In the genomic region with DNA sequence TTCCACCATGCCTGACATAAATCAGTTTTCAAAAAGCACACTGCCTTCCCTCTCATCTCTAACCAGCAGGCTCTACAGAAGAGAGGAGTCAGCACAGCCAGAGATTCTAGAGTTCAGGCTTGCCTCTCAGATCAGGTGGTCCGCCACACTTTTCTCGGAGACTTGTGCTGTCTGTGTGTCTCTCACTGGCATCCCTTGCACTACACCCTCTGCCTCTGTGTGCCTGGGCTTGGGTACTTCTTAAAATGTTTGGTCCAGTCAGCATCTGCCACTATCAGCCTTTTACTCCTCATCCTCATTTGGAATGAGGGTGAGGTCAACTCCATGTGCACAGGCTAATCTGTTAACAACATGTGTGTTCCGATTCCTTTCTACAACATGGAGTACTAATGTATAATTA, we compare ENCODE assay signal across 16 mouse cellular contexts.
"Had no signal": no experiment of that assay in that cellular context is flagged by ENCODE, and none has a peak within 500 bp of the region (broad histone marks: within the 10 kb centered on the region; RNA-seq: fewer than 3 reads in every experiment).

No protein-coding gene starts in this region.

- H3K36me3 ChIP-seq: liver, embryonic 13.5 days; midbrain, embryonic 13.5 days; neural tube, embryonic 12.5 days; neural tube, embryonic 15.5 days had no signal

- H3K9me3 ChIP-seq: liver, embryonic 13.5 days; midbrain, embryonic 13.5 days; neural tube, embryonic 12.5 days; neural tube, embryonic 15.5 days had no signal

- H3K27ac ChIP-seq: left cerebral cortex, adult 2 months; liver, embryonic 13.5 days; midbrain, embryonic 13.5 days; neural tube, embryonic 12.5 days; neural tube, embryonic 15.5 days; stomach, postnatal 0 days had no signal

- H3K27me3 ChIP-seq: midbrain, embryonic 13.5 days; neural tube, embryonic 12.5 days; neural tube, embryonic 15.5 days had no signal

- DNase-seq: kidney, postnatal 14 days; kidney, postnatal 4 days; liver, embryonic 13.5 days; lung, adult 2 months; lung, postnatal 14 days; lung, postnatal 4 days; right cerebral cortex, postnatal 14 days; right cerebral cortex, postnatal 4 days; thymus, adult 2 months; thymus, postnatal 14 days; thymus, postnatal 4 days had no signal

- H3K4me3 ChIP-seq: left cerebral cortex, adult 2 months; liver, embryonic 13.5 days; midbrain, embryonic 13.5 days; neural tube, embryonic 12.5 days; neural tube, embryonic 15.5 days had no signal

- ATAC-seq: midbrain, embryonic 13.5 days had no signal

- H3K4me2 ChIP-seq: liver, embryonic 13.5 days; midbrain, embryonic 13.5 days; neural tube, embryonic 12.5 days; neural tube, embryonic 15.5 days had no signal

- H3K4me1 ChIP-seq: liver, embryonic 13.5 days; neural tube, embryonic 15.5 days had no signal

- H3K9ac ChIP-seq: liver, embryonic 13.5 days; midbrain, embryonic 13.5 days; neural tube, embryonic 12.5 days; neural tube, embryonic 15.5 days had no signal
